Mouse (Mus musculus): ENCODE results near the gene Ptges3l.
"Not testable (repeated sequence)": the region's sequence is repeated elsewhere in the genome, so short reads cannot be mapped to it uniquely, and the experiment has no call there.

Gene Ptges3l

GRCm38 (mm10) chr11:101418991-101419390, 6.1 kb downstream of the Ptges3l start:
- no peak for DNase-seq

- DNase-seq = peak; percentile 86
Measured at GRCm38 (mm10) chr11:101417101-101417855, 7.9 kb downstream of the Ptges3l start, which contains the start of gene Aarsd1. Gene Aarsd1 (minus strand): TSS chr11:101417615.

DNA sequence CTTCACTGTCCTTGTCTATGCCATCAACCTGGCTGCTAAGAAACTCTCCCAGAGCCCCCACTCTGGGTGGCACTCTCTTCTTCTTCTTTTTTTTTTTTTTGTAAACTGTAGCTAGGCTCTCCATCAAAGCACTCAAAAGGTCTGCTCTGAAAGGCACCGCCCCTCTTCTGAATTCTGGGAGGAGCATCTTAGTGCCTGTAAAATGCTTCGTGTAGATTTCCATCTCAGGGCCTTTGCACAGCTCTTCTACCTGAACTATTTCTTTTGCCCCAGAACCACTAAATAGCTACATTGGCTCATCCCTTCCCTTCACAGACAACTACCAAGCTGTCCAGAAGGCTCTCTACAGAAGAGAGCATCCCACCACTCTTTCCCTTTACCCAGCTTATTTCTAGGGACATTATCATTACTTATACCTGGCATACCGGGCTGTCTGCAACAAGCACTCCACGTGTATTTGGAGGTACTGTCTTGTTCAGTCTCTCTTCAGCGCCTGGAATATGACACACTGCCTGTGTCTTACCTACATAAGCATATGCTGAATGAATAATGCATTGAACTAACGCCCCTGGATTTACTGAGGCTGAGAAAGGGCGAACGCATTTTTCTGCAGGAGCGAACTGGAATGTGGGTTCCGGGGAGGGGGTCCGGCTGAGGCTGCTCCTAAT, 8.6 kb downstream of the Ptges3l start:
- DNase-seq = no peak

- DNase-seq = no peak
Measured at GRCm38 (mm10) chr11:101415306-101415705, 9.8 kb downstream of the Ptges3l start.

- peak; percentile 50 for DNase-seq
Measured at GRCm38 (mm10) chr11:101395110-101395509, 30.0 kb downstream of the Ptges3l start.

DNA sequence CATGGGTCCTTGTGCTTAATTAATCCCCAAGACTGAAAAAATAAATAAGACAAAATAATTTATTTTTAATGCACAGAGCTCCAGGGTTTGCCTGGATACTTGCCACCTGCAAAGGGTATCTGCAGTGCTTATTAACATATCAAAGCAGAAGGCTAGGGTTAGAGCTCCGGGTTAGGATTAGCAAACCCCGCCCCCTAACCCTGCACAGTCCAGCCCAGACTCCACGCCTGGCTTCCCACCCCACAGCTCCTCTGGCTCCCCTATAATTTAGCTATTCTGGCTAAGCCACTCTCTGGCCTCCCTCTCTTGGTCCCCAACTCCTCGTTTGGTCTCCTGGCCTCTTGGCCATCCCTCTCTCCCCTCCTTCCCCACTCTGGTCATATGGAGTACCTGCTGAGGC, 43.3 kb downstream of the Ptges3l start:
- DNase-seq = no peak

- DNase-seq = no peak
Measured at GRCm38 (mm10) chr11:101378926-101379325, 46.2 kb downstream of the Ptges3l start.

GRCm38 (mm10) chr11:101378196-101378595, 46.9 kb downstream of the Ptges3l start:
- DNase-seq = not testable (repeated sequence)

DNA sequence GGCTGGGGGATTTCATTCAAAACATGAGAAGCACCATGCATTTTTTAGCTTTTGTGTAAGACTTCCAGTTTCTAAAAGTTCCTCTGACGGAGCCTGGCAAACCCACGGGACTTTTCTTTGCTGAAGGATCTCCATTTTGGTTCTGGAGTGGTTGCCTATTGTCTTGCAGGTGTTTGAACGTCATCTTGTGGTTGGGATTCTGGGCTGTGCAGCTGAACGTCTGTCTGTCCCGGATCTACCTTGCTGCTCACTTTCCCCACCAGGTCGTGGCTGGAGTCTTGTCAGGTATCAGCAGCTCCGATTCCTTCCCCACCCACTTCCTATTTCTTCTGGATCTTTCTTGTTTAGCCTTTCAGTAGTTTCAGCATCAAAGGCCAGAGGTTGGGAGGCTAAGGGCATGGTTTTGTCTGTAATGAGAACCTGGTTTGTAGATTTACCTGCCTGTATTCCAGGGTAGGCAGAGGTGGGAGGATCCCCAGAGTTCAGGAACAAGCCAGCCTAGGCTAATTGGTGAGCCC, 50.7 kb downstream of the Ptges3l start:
- no peak for DNase-seq

- no peak for DNase-seq
Measured at GRCm38 (mm10) chr11:101370141-101370540, 55.0 kb downstream of the Ptges3l start.

Measured in B cell, adult 2 months (primary cell).